Mouse (Mus musculus) liver, embryonic 14.5 days (tissue): ENCODE results near the gene St6galnac3.

Experiments
- CTCF ChIP-seq: IDR thresholded peaks from 2 replicates; pipeline ENCODE4 v1.5.1; 2016; ENCODE audit warnings: antibody characterized with exemption, low read depth, control low read depth
- EP300 ChIP-seq: IDR thresholded peaks from 2 replicates; pipeline ENCODE4 v1.6.1; 2016; ENCODE audit warnings: antibody characterized with exemption, low read depth

DNA sequence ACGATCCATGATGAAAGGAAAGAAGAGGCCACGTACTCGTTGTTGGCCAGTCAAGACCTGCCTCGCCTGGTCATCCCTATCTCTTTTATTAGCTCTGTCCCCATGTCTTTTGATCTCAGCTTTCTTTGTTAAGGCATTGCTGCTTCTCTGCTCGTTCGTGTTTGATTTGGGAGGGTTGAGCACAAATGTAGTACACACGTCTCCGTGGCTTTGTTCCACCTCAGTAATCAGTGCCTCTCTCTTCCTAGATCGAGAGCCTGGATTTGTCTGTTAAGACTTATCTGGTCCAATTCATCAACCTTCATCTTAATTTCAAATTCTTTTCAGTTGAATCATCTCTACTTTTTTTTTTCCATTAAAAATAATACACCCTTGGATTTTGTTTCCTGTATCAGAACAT lies 308.0 kb downstream of the St6galnac3 start:
- TF ChIP-seq CTCF (no peak), EP300 (no peak)
